Mouse (Mus musculus): ENCODE measurements around the gene Myo7a. TPM values are rescaled to one million over a fixed set of nuclear protein-coding genes. Genes with fewer than 3 reads are reported as not detected.

Myo7a gene
- polyA plus RNA-seq, 1 experiment from 2014 or later = 17.3 TPM

GRCm38 (mm10) chr7:98084541-98085293, 34.6 kb downstream of the Myo7a start:
- WGBS = 59% methylated on average over 12 of the region's 12 CpGs
- DNase-seq (ENCODE audit: low spot score) = no peak
- peak overlapping the region; percentile 85 for H3K27ac ChIP-seq

DNA sequence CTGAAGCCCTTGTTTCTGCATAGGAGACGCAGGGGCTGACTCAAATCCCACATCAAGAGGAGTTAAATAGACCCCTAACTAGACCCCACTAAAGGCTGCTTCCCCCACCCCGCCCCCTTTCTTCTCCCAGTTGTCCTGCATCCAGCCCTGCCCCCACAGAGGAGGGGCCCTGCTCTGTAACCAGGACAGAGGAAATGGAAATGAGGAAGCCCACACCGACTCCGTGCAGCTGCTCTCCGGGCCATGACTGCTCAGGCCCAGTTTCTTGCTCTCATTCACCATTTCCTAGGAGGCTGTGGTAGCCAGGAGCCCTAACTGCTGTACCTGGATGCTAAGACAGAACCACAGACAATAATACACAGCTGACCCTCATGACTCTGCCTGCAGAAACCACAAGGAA, 36.9 kb downstream of the Myo7a start:
- Histone ChIP-seq H3K4me3 (no peak overlapping the region), H3K36me3 (peaks cover 19% of the 10 kb centered on the region), H3K9me3 (no peaks in the 10 kb centered on the region), H3K27ac (peak overlapping the region; percentile 85), H3K4me1 (replicated peaks) (peaks cover 34% of the 10 kb centered on the region), H3K27me3 (ENCODE audit: insufficient read depth, poor library complexity, severe bottlenecking) (no peaks in the 10 kb centered on the region)
- WGBS = 17% methylated on average over 5 of the region's 5 CpGs
- peak; percentile 49 for DNase-seq (ENCODE audit: low spot score)

More at GRCm38 (mm10) chr7:98084541-98085293, 34.6 kb downstream of the Myo7a start:
- no peaks in the 10 kb centered on the region for H3K36me3 ChIP-seq
- no peak overlapping the region for H3K4me3 ChIP-seq
- peaks cover 34% of the 10 kb centered on the region for H3K4me1 ChIP-seq (replicated peaks)
- no peaks in the 10 kb centered on the region for H3K9me3 ChIP-seq
- no peaks in the 10 kb centered on the region for H3K27me3 ChIP-seq (ENCODE audit: insufficient read depth, poor library complexity, severe bottlenecking)

DNA sequence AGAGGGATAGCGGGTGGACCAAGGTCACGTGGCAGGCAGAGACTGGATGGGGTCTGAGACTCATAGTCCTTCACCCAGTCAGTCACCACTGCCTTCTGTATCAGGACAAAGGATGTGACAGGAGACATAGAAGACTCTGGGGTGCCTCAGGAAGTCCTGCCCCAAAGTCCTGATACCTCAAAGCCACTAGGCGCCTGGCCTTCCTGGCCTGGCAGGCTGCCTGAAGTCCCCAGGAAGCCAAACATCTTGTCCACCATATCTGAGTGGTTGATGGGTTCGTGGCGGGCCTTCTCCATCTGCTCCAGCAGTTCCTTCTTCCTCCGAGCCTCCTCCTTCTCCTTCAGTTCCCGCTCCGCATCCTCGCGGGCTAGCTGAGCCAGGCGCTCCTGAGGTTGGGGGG, 41.9 kb downstream of the Myo7a start:
- Histone ChIP-seq H3K36me3 (peaks cover 44% of the 10 kb centered on the region), H3K27ac (no peak overlapping the region), H3K27me3 (ENCODE audit: insufficient read depth, poor library complexity, severe bottlenecking) (no peaks in the 10 kb centered on the region), H3K4me3 (no peak overlapping the region), H3K4me1 (replicated peaks) (peaks cover 8% of the 10 kb centered on the region), H3K9me3 (no peaks in the 10 kb centered on the region)
- 86% methylated on average over 11 of the region's 11 CpGs for WGBS
- no peak for DNase-seq (ENCODE audit: low spot score)

DNA sequence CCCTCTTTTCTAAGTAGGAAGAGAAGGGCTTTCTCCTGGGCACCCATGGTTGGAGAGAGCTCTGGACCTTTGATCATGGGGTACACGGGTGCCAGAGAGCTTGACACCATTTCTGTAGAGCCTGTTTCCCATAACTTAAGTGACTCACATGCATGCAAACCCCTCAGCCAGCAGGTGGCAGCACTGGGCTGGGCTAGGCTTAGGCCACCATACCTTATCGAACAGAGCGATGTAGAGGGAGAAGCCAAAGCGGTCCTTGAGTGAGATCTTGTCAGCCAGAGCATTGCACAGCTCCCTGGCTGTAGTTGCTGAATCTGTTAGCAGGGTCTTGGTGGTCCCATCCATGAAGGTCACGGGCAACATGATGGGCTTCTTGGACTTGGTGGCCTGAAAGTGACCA, 47.7 kb downstream of the Myo7a start:
- H3K27me3 ChIP-seq (ENCODE audit: insufficient read depth, poor library complexity, severe bottlenecking) = no peaks in the 10 kb centered on the region
- DNase-seq (ENCODE audit: low spot score) = peak; percentile 83
- H3K9me3 ChIP-seq = no peaks in the 10 kb centered on the region
- 40% methylated on average over 5 of the region's 5 CpGs for WGBS
- H3K4me1 ChIP-seq (replicated peaks) = 0 out of 2 replicates have a peak, but pooled peaks cover 3% of the 10 kb centered on the region
- no peak overlapping the region for H3K4me3 ChIP-seq
- no peak overlapping the region for H3K27ac ChIP-seq
- H3K36me3 ChIP-seq = peaks cover 23% of the 10 kb centered on the region

DNA sequence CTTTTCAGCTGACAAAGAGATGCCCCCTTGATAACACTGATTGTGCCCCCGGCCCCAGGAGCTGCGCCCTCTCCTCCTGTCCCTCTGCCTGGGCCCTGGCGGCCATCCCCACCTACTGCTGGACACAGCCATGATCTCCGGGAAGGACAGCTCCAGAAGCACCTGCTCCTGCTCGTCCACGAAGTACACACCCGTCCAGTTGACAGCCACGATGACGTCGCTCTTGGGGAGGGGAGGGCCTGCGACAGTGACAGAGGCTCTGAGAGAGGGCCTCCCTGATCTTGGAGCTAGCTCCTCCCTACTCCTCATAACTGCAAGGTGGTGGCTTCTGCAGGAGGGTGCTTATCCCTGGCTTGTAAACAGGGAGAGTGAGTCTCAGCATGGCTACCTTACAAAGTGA, 53.1 kb downstream of the Myo7a start:
- Histone ChIP-seq H3K9me3 (no peaks in the 10 kb centered on the region), H3K27me3 (ENCODE audit: insufficient read depth, poor library complexity, severe bottlenecking) (no peaks in the 10 kb centered on the region), H3K4me3 (no peak overlapping the region), H3K36me3 (peaks cover 22% of the 10 kb centered on the region; the same call in 1 of the 2 replicates), H3K27ac (no peak overlapping the region), H3K4me1 (replicated peaks) (no peaks in the 10 kb centered on the region)
- WGBS = 91% methylated on average over 11 of the region's 11 CpGs
- no peak for DNase-seq (ENCODE audit: low spot score)

- WGBS = 90% methylated on average over 8 of the region's 8 CpGs
- no peak overlapping the region for H3K27ac ChIP-seq
- H3K36me3 ChIP-seq = 0 out of 2 replicates have a peak, but pooled peaks cover 4% of the 10 kb centered on the region
- H3K4me1 ChIP-seq (replicated peaks) = no peaks in the 10 kb centered on the region
- H3K4me3 ChIP-seq = no peak overlapping the region
- no peaks in the 10 kb centered on the region for H3K9me3 ChIP-seq
- no peaks in the 10 kb centered on the region for H3K27me3 ChIP-seq (ENCODE audit: insufficient read depth, poor library complexity, severe bottlenecking)
- no peak for DNase-seq (ENCODE audit: low spot score)
Observed at GRCm38 (mm10) chr7:98054942-98055341, 64.4 kb downstream of the Myo7a start.

DNA sequence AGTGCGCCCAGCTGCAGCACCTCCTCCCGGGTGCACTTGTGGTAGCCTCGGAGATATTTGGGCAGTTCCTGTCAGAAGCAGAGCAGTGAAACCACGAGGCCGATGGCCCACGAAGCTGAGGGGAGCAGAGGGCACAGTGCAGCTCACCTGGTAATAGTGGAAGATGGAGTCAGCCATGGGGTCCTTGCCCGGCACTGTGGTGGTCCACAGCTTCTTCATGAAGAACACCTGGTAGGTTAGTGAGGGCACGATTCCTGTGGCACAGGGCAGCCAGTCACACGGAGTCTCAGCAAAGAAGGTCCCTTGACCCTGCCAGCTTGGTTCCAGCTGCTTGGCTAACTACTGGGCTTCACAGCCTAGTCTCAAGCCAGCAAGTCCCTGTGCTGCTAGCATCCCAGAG, 64.9 kb downstream of the Myo7a start:
- 89% methylated on average over 9 of the region's 9 CpGs for WGBS
- H3K4me1 ChIP-seq (replicated peaks) = no peaks in the 10 kb centered on the region
- 0 out of 2 replicates have a peak, but pooled peaks cover 4% of the 10 kb centered on the region for H3K36me3 ChIP-seq
- no peak overlapping the region for H3K27ac ChIP-seq
- no peaks in the 10 kb centered on the region for H3K27me3 ChIP-seq (ENCODE audit: insufficient read depth, poor library complexity, severe bottlenecking)
- H3K4me3 ChIP-seq = no peak overlapping the region
- DNase-seq (ENCODE audit: low spot score) = no peak
- no peaks in the 10 kb centered on the region for H3K9me3 ChIP-seq

GRCm38 (mm10) chr7:98051980-98052379, 67.3 kb downstream of the Myo7a start:
- 0 out of 2 replicates have a peak, but pooled peaks cover 4% of the 10 kb centered on the region for H3K36me3 ChIP-seq
- H3K9me3 ChIP-seq = no peaks in the 10 kb centered on the region
- WGBS = 15% methylated on average over 8 of the region's 8 CpGs
- H3K4me1 ChIP-seq (replicated peaks) = no peaks in the 10 kb centered on the region
- no peaks in the 10 kb centered on the region for H3K27me3 ChIP-seq (ENCODE audit: insufficient read depth, poor library complexity, severe bottlenecking)
- no peak overlapping the region for H3K27ac ChIP-seq
- peak; percentile 63 for DNase-seq (ENCODE audit: low spot score)
- H3K4me3 ChIP-seq = no peak overlapping the region

GRCm38 (mm10) chr7:98048101-98048824, 71.1 kb downstream of the Myo7a start:
- WGBS = 84% methylated on average over 9 of the region's 9 CpGs
- no peaks in the 10 kb centered on the region for H3K4me1 ChIP-seq (replicated peaks)
- no peaks in the 10 kb centered on the region for H3K27me3 ChIP-seq (ENCODE audit: insufficient read depth, poor library complexity, severe bottlenecking)
- H3K27ac ChIP-seq = no peak overlapping the region
- no peaks in the 10 kb centered on the region for H3K36me3 ChIP-seq
- no peaks in the 10 kb centered on the region for H3K9me3 ChIP-seq
- no peak for DNase-seq (ENCODE audit: low spot score)
- H3K4me3 ChIP-seq = no peak overlapping the region

GRCm38 (mm10) chr7:98002617-98003016, 116.7 kb downstream of the Myo7a start:
- Histone ChIP-seq H3K9me3 (no peaks in the 10 kb centered on the region), H3K4me1 (replicated peaks) (no peaks in the 10 kb centered on the region; the same call in 1 of the 2 replicates), H3K27ac (no peak overlapping the region), H3K36me3 (no peaks in the 10 kb centered on the region), H3K27me3 (ENCODE audit: insufficient read depth, poor library complexity, severe bottlenecking) (no peaks in the 10 kb centered on the region), H3K4me3 (no peak overlapping the region)
- WGBS = 81% methylated on average over 7 of the region's 7 CpGs
- DNase-seq (ENCODE audit: low spot score) = no peak

Other genes with a start within 250 kb of the Myo7a start
- gene Gdpd4, start 199.6 kb downstream of the Myo7a start, polyA plus RNA-seq (2016; fragmentation: Nextera tagmentation; extraction: Ambion mirVana) = not detected in 2 replicates
- 0.07 and 0.13 TPM in 2 replicates for gene Omp, start 26.0 kb upstream of the Myo7a start, polyA plus RNA-seq (2016; fragmentation: Nextera tagmentation; extraction: Ambion mirVana)
- gene Capn5, start 58.8 kb upstream of the Myo7a start, polyA plus RNA-seq (2016; fragmentation: Nextera tagmentation; extraction: Ambion mirVana) = 5.6 and 9.9 TPM in 2 replicates
- 0.10 TPM in 1 of 2 replicates, not detected in the other for gene B3gnt6, start 80.0 kb upstream of the Myo7a start, polyA plus RNA-seq (2016; fragmentation: Nextera tagmentation; extraction: Ambion mirVana)
- 18.5 and 22.2 TPM in 2 replicates for gene Acer3, start 201.7 kb upstream of the Myo7a start, polyA plus RNA-seq (2016; fragmentation: Nextera tagmentation; extraction: Ambion mirVana)
- gene Tsku, start 241.8 kb upstream of the Myo7a start, polyA plus RNA-seq (2016; fragmentation: Nextera tagmentation; extraction: Ambion mirVana) = 8.1 and 10.2 TPM in 2 replicates